Mouse (Mus musculus): ENCODE data around the gene Aamp. TPM values are rescaled to one million over a fixed set of nuclear protein-coding genes. Genes with fewer than 3 reads are reported as not detected.

Gene Aamp
- polyA plus RNA-seq, 1 experiment: 102 TPM

GRCm38 (mm10) chr1:74296477-74296876 lies 11.9 kb upstream of the Aamp start:
- TF ChIP-seq POLR2A (IDR thresholded peaks at IDR 0.05; ENCODE audit: low read depth, low read length) (no peak), CTCF (IDR thresholded peaks at IDR 0.05; ENCODE audit: extremely low read depth, insufficient read depth, insufficient read length, insufficient replicate concordance) (no peak)
- no peak for DNase-seq (ENCODE audit: low read depth in 1 of 2, low spot score in 2 of 2)
- Histone ChIP-seq H3K4me1 (ENCODE audit: control insufficient read depth, insufficient read depth, insufficient read length) (peaks cover 4% of the 10 kb centered on the region; the same call in 1 of the 2 replicates), H3K27me3 (ENCODE audit: control insufficient read depth, insufficient read depth, low read length) (no peaks in the 10 kb centered on the region), H3K27ac (ENCODE audit: insufficient read depth, low read length) (peak overlapping the region; percentile 59; the same call in 1 of the 2 replicates), H3K4me3 (ENCODE audit: extremely low read depth, insufficient read depth, insufficient read length) (no peak overlapping the region), H3K36me3 (ENCODE audit: control insufficient read depth, insufficient read depth, low read length) (0 out of 2 replicates have a peak, but pooled peaks cover 1% of the 10 kb centered on the region)
- 80% methylated on average over 6 of the region's 6 CpGs for WGBS

- H3K27ac ChIP-seq (ENCODE audit: insufficient read depth, low read length): peak overlapping the region; percentile 59
- no peak for TF ChIP-seq POLR2A (IDR thresholded peaks at IDR 0.05; ENCODE audit: low read depth, low read length)
- no peak for TF ChIP-seq CTCF (IDR thresholded peaks at IDR 0.05; ENCODE audit: extremely low read depth, insufficient read depth, insufficient read length, insufficient replicate concordance)
- 0 out of 2 replicates have a peak, but pooled peaks cover 1% of the 10 kb centered on the region for H3K36me3 ChIP-seq (ENCODE audit: control insufficient read depth, insufficient read depth, low read length)
- H3K27me3 ChIP-seq (ENCODE audit: control insufficient read depth, insufficient read depth, low read length): no peaks in the 10 kb centered on the region
- peaks cover 4% of the 10 kb centered on the region; the same call in 1 of the 2 replicates for H3K4me1 ChIP-seq (ENCODE audit: control insufficient read depth, insufficient read depth, insufficient read length)
- 51% methylated on average over 9 of the region's 9 CpGs for WGBS
- DNase-seq (ENCODE audit: low read depth in 1 of 2, low spot score in 2 of 2): peak in 1 of 2 experiments; percentile 30
- no peak overlapping the region for H3K4me3 ChIP-seq (ENCODE audit: extremely low read depth, insufficient read depth, insufficient read length)
Observed at GRCm38 (mm10) chr1:74295456-74296171, 11.1 kb upstream of the Aamp start.

GRCm38 (mm10) chr1:74294733-74295455 lies 10.4 kb upstream of the Aamp start:
- WGBS: 90% methylated on average over 6 of the region's 6 CpGs
- DNase-seq (ENCODE audit: low read depth in 1 of 2, low spot score in 2 of 2): no peak
- Histone ChIP-seq H3K36me3 (ENCODE audit: control insufficient read depth, insufficient read depth, low read length) (peaks cover 1% of the 10 kb centered on the region; the same call in 1 of the 2 replicates), H3K27me3 (ENCODE audit: control insufficient read depth, insufficient read depth, low read length) (no peaks in the 10 kb centered on the region), H3K4me1 (ENCODE audit: control insufficient read depth, insufficient read depth, insufficient read length) (peaks cover 4% of the 10 kb centered on the region; the same call in 1 of the 2 replicates), H3K4me3 (ENCODE audit: extremely low read depth, insufficient read depth, insufficient read length) (no peak overlapping the region), H3K27ac (ENCODE audit: insufficient read depth, low read length) (peak overlapping the region; percentile 59)
- no peak for TF ChIP-seq CTCF (IDR thresholded peaks at IDR 0.05; ENCODE audit: extremely low read depth, insufficient read depth, insufficient read length, insufficient replicate concordance)
- no peak for TF ChIP-seq POLR2A (IDR thresholded peaks at IDR 0.05; ENCODE audit: low read depth, low read length)

- H3K4me1 ChIP-seq (ENCODE audit: control insufficient read depth, insufficient read depth, insufficient read length): peaks cover 4% of the 10 kb centered on the region; the same call in 1 of the 2 replicates
- TF ChIP-seq CTCF (IDR thresholded peaks at IDR 0.05; ENCODE audit: extremely low read depth, insufficient read depth, insufficient read length, insufficient replicate concordance) (no peak), POLR2A (IDR thresholded peaks at IDR 0.05; ENCODE audit: low read depth, low read length) (no peak)
- H3K27me3 ChIP-seq (ENCODE audit: control insufficient read depth, insufficient read depth, low read length): no peaks in the 10 kb centered on the region
- H3K4me3 ChIP-seq (ENCODE audit: extremely low read depth, insufficient read depth, insufficient read length): no peak overlapping the region
- no peak for DNase-seq (ENCODE audit: low read depth in 1 of 2, low spot score in 2 of 2)
- H3K27ac ChIP-seq (ENCODE audit: insufficient read depth, low read length): no peak overlapping the region
- peaks cover 1% of the 10 kb centered on the region; the same call in 1 of the 2 replicates for H3K36me3 ChIP-seq (ENCODE audit: control insufficient read depth, insufficient read depth, low read length)
- WGBS: 90% methylated on average over 3 of the region's 3 CpGs
Observed at GRCm38 (mm10) chr1:74294090-74294643, 9.6 kb upstream of the Aamp start.

GRCm38 (mm10) chr1:74293306-74293960 lies 8.9 kb upstream of the Aamp start:
- H3K4me3 ChIP-seq (ENCODE audit: extremely low read depth, insufficient read depth, insufficient read length): no peak overlapping the region
- H3K4me1 ChIP-seq (ENCODE audit: control insufficient read depth, insufficient read depth, insufficient read length): peaks cover 4% of the 10 kb centered on the region; the same call in 1 of the 2 replicates
- WGBS: 94% methylated on average over 8 of the region's 8 CpGs
- no peak overlapping the region for H3K27ac ChIP-seq (ENCODE audit: insufficient read depth, low read length)
- no peaks in the 10 kb centered on the region for H3K27me3 ChIP-seq (ENCODE audit: control insufficient read depth, insufficient read depth, low read length)
- peaks cover 1% of the 10 kb centered on the region; the same call in 1 of the 2 replicates for H3K36me3 ChIP-seq (ENCODE audit: control insufficient read depth, insufficient read depth, low read length)
- TF ChIP-seq CTCF (IDR thresholded peaks at IDR 0.05; ENCODE audit: extremely low read depth, insufficient read depth, insufficient read length, insufficient replicate concordance) (no peak), POLR2A (IDR thresholded peaks at IDR 0.05; ENCODE audit: low read depth, low read length) (no peak)
- DNase-seq (ENCODE audit: low read depth in 1 of 2, low spot score in 2 of 2): no peak

GRCm38 (mm10) chr1:74292331-74293020 lies 7.9 kb upstream of the Aamp start:
- Histone ChIP-seq H3K4me1 (ENCODE audit: control insufficient read depth, insufficient read depth, insufficient read length) (peaks cover 4% of the 10 kb centered on the region; the same call in 1 of the 2 replicates), H3K4me3 (ENCODE audit: extremely low read depth, insufficient read depth, insufficient read length) (no peak overlapping the region), H3K36me3 (ENCODE audit: control insufficient read depth, insufficient read depth, low read length) (peaks cover 1% of the 10 kb centered on the region; the same call in 1 of the 2 replicates), H3K27me3 (ENCODE audit: control insufficient read depth, insufficient read depth, low read length) (no peaks in the 10 kb centered on the region), H3K27ac (ENCODE audit: insufficient read depth, low read length) (no peak overlapping the region)
- DNase-seq (ENCODE audit: low read depth in 1 of 2, low spot score in 2 of 2): no peak
- TF ChIP-seq CTCF (IDR thresholded peaks at IDR 0.05; ENCODE audit: extremely low read depth, insufficient read depth, insufficient read length, insufficient replicate concordance) (no peak), POLR2A (IDR thresholded peaks at IDR 0.05; ENCODE audit: low read depth, low read length) (no peak)
- WGBS: 93% methylated on average over 11 of the region's 11 CpGs
